ENCODE assay signal across 10 mouse cellular contexts in genomic region chr9:51180621-51181020, GRCm38 (mm10). TPM values are rescaled to one million over a fixed set of nuclear protein-coding genes. Genes with fewer than 3 reads are reported as not detected.
A peak's percentile ranks its signal among the peaks of the same experiment; 100 is the strongest.
DNase-seq lines count a peak whose midpoint lies in the region; ATAC-seq and TF ChIP-seq lines count a peak whose summit lies in the region.
"Had no signal": no experiment of that assay in that cellular context is flagged by ENCODE, and none has a peak within 500 bp of the region (broad histone marks: within the 10 kb centered on the region; RNA-seq: fewer than 3 reads in every experiment).

No protein-coding gene starts in this region.

- H3K36me3 ChIP-seq in hindbrain, postnatal 0 days (ENCODE audit: insufficient read depth, low read length): no peaks in the 10 kb centered on the region
- no peaks in the 10 kb centered on the region for H3K36me3 ChIP-seq in hindbrain, embryonic 10.5 days
- no peaks in the 10 kb centered on the region for H3K36me3 ChIP-seq in liver, embryonic 11.5 days (ENCODE audit: control insufficient read depth, insufficient read depth, low read length)
- no peaks in the 10 kb centered on the region for H3K36me3 ChIP-seq in forebrain, embryonic 11.5 days (ENCODE audit: control insufficient read depth, insufficient read depth, low read length)
- H3K36me3 ChIP-seq: liver, embryonic 13.5 days had no signal

- no peaks in the 10 kb centered on the region for H3K27me3 ChIP-seq in hindbrain, postnatal 0 days (ENCODE audit: insufficient read depth, low read length)
- H3K27me3 ChIP-seq in hindbrain, embryonic 10.5 days (ENCODE audit: insufficient read depth, poor library complexity, severe bottlenecking): no peaks in the 10 kb centered on the region
- H3K27me3 ChIP-seq in liver, embryonic 11.5 days (replicated peaks; ENCODE audit: control insufficient read depth, insufficient read depth, low read length): no peaks in the 10 kb centered on the region
- H3K27me3 ChIP-seq in forebrain, embryonic 11.5 days (ENCODE audit: control insufficient read depth, insufficient read depth, low read length): no peaks in the 10 kb centered on the region
- H3K27me3 ChIP-seq: liver, embryonic 13.5 days; Patski had no signal

- intact Hi-C loops in left cerebral cortex, adult 2 months (cut with DNase I): loop anchor here (2.0 to 5.0 kb wide), 2 partner anchors 58 to 112 kb away; no protein-coding TSS in a partner anchor

- no peak overlapping the region for H3K9ac ChIP-seq in hindbrain, postnatal 0 days (replicated peaks; ENCODE audit: low read length)
- H3K9ac ChIP-seq in liver, embryonic 11.5 days (ENCODE audit: low read depth, low read length): no peak overlapping the region
- H3K9ac ChIP-seq in forebrain, embryonic 11.5 days (ENCODE audit: low read length): no peak overlapping the region
- H3K9ac ChIP-seq: liver, embryonic 13.5 days had no signal

- ATAC-seq in hindbrain, postnatal 0 days: peak; percentile 95
- ATAC-seq in liver, embryonic 11.5 days (replicated peaks; ENCODE audit: low FRiP score): no peak
- ATAC-seq in forebrain, embryonic 11.5 days (replicated peaks; ENCODE audit: low FRiP score): no peak
- ATAC-seq: Patski had no signal

- H3K9me3 ChIP-seq in hindbrain, postnatal 0 days (ENCODE audit: low read length): no peaks in the 10 kb centered on the region
- no peaks in the 10 kb centered on the region for H3K9me3 ChIP-seq in hindbrain, embryonic 10.5 days
- no peaks in the 10 kb centered on the region for H3K9me3 ChIP-seq in liver, embryonic 11.5 days (ENCODE audit: control insufficient read depth, low read length)
- no peaks in the 10 kb centered on the region for H3K9me3 ChIP-seq in forebrain, embryonic 11.5 days (ENCODE audit: control insufficient read depth, low read length)
- H3K9me3 ChIP-seq: liver, embryonic 13.5 days had no signal

- DNase-seq in hindbrain, postnatal 0 days (ENCODE audit: low spot score): peak; percentile 91
- DNase-seq in hindbrain, embryonic 10.5 days (ENCODE audit: low spot score): no peak
- DNase-seq in fibroblast of lung, adult 2 months (ENCODE audit: low read depth): peak; percentile 83
- DNase-seq in left cerebral cortex, adult 2 months (ENCODE audit: extremely low spot score in 1 of 2, low spot score in 2 of 2): peak; percentile 53 to 62
- DNase-seq in right cerebral cortex, postnatal 14 days: peak; percentile 55
- no peak for DNase-seq in kidney, postnatal 36 days
- no peak for DNase-seq in liver, embryonic 11.5 days (ENCODE audit: low spot score)
- no peak for DNase-seq in forebrain, embryonic 11.5 days (ENCODE audit: low spot score)
- DNase-seq: liver, embryonic 13.5 days had no signal

- no peak overlapping the region for H3K4me3 ChIP-seq in hindbrain, postnatal 0 days (ENCODE audit: low read length)
- no peak overlapping the region for H3K4me3 ChIP-seq in hindbrain, embryonic 10.5 days
- H3K4me3 ChIP-seq in left cerebral cortex, adult 2 months: no peak overlapping the region
- H3K4me3 ChIP-seq in liver, embryonic 11.5 days (ENCODE audit: low read depth, low read length): no peak overlapping the region
- no peak overlapping the region for H3K4me3 ChIP-seq in forebrain, embryonic 11.5 days (ENCODE audit: low read depth, low read length)
- H3K4me3 ChIP-seq: liver, embryonic 13.5 days had no signal

- H3K27ac ChIP-seq in hindbrain, postnatal 0 days: no peak overlapping the region
- H3K27ac ChIP-seq in hindbrain, embryonic 10.5 days: no peak overlapping the region
- H3K27ac ChIP-seq in left cerebral cortex, adult 2 months: no peak overlapping the region
- no peak overlapping the region for H3K27ac ChIP-seq in liver, embryonic 11.5 days (ENCODE audit: low read depth, low read length)
- H3K27ac ChIP-seq in forebrain, embryonic 11.5 days (ENCODE audit: low read depth, low read length): no peak overlapping the region
- H3K27ac ChIP-seq: liver, embryonic 13.5 days had no signal

- WGBS in hindbrain, postnatal 0 days: 26% methylated on average over 5 of the region's 5 CpGs
- WGBS in hindbrain, embryonic 10.5 days: 89% methylated on average over 5 of the region's 5 CpGs
- WGBS in liver, embryonic 11.5 days: 81% methylated on average over 5 of the region's 5 CpGs
- 71% methylated on average over 5 of the region's 5 CpGs for WGBS in forebrain, embryonic 11.5 days

- no peak overlapping the region for H3K4me2 ChIP-seq in hindbrain, postnatal 0 days (ENCODE audit: low read depth, low read length)
- no peak overlapping the region for H3K4me2 ChIP-seq in liver, embryonic 11.5 days
- no peak overlapping the region for H3K4me2 ChIP-seq in forebrain, embryonic 11.5 days (ENCODE audit: low read depth, low read length, severe bottlenecking)
- H3K4me2 ChIP-seq: liver, embryonic 13.5 days had no signal

- no peaks in the 10 kb centered on the region; the same call in 1 of the 2 replicates for H3K4me1 ChIP-seq in hindbrain, postnatal 0 days (ENCODE audit: insufficient read depth, low read length)
- H3K4me1 ChIP-seq in hindbrain, embryonic 10.5 days (replicated peaks): no peaks in the 10 kb centered on the region
- H3K4me1 ChIP-seq in liver, embryonic 11.5 days (replicated peaks; ENCODE audit: control insufficient read depth, insufficient read depth, low read length): no peaks in the 10 kb centered on the region
- no peaks in the 10 kb centered on the region for H3K4me1 ChIP-seq in forebrain, embryonic 11.5 days (replicated peaks; ENCODE audit: control insufficient read depth, insufficient read depth, low read length)
- H3K4me1 ChIP-seq: liver, embryonic 13.5 days had no signal

- no peak for TF ChIP-seq CTCF in hindbrain, postnatal 0 days (IDR thresholded peaks at IDR 0.05; ENCODE audit: low read depth)
- no peak for TF ChIP-seq CTCF in left cerebral cortex, adult 2 months (IDR thresholded peaks at IDR 0.05)

RNA-seq across cellular contexts. Expression of gene Gm32742, which starts 15.3 kb away (rescaled TPM):
- total RNA-seq in hindbrain, postnatal 0 days (2014; rRNA removed): not detected in 2 replicates
- 0.04 TPM in 1 of 2 replicates, not detected in the other for polyA plus RNA-seq in hindbrain, postnatal 0 days (2015; fragmentation: Nextera tagmentation; extraction: Ambion mirVana)
- polyA plus RNA-seq in hindbrain, embryonic 10.5 days (2016; fragmentation: Nextera tagmentation; extraction: Ambion mirVana): 0.03 TPM in 1 of 2 replicates, not detected in the other
- total RNA-seq in left cerebral cortex, adult 2 months (2021): not detected
- 0.04 TPM in 1 of 2 replicates, not detected in the other for polyA plus RNA-seq in liver, embryonic 11.5 days (2014; fragmentation: Nextera tagmentation; extraction: Ambion mirVana)
- polyA plus RNA-seq in forebrain, embryonic 11.5 days (2014; fragmentation: Nextera tagmentation; extraction: Ambion mirVana): not detected in 2 replicates
- polyA plus RNA-seq: liver, embryonic 13.5 days had no signal

RNA-seq across cellular contexts. Expression of gene Pou2af1, which starts 32.9 kb away (rescaled TPM):
- total RNA-seq in hindbrain, postnatal 0 days (2014; rRNA removed): 0.18 and 0.37 TPM in 2 replicates
- polyA plus RNA-seq in hindbrain, postnatal 0 days (2015; fragmentation: Nextera tagmentation; extraction: Ambion mirVana): 0.20 and 0.23 TPM in 2 replicates
- polyA plus RNA-seq in hindbrain, embryonic 10.5 days (2016; fragmentation: Nextera tagmentation; extraction: Ambion mirVana): not detected in 2 replicates
- under 1 TPM in 1 of 2 experiments, not detected in 1; 0.14 TPM for total RNA-seq in left cerebral cortex, adult 2 months (2021)
- polyA plus RNA-seq in liver, embryonic 11.5 days (2014; fragmentation: Nextera tagmentation; extraction: Ambion mirVana): 0.06 and 0.12 TPM in 2 replicates
- not detected in 2 replicates for polyA plus RNA-seq in forebrain, embryonic 11.5 days (2014; fragmentation: Nextera tagmentation; extraction: Ambion mirVana)
- polyA plus RNA-seq: Patski had no signal

Comparison
In these comparisons a context has a peak if more than half of its experiments do, and no peak if none do; other contexts are left out.
1. DNase-seq: peak in hindbrain, postnatal 0 days (single experiment), fibroblast of lung, adult 2 months (single experiment), left cerebral cortex, adult 2 months (2 of 2) and right cerebral cortex, postnatal 14 days (single experiment); none in hindbrain, embryonic 10.5 days (single experiment), kidney, postnatal 36 days (0 of 2), liver, embryonic 11.5 days (single experiment) and forebrain, embryonic 11.5 days (single experiment).